Mouse (Mus musculus) midbrain, embryonic 14.5 days (tissue): ENCODE measurements at regions not wholly inside any gene's neighbourhood (a gene's known extent, or its start where the extent isn't known, plus 50 kb on each side); places are given as distances from the start of the nearest gene placed in this dataset.
A peak's percentile ranks its signal among the peaks of the same experiment; 100 is the strongest.

Experiments
- ATAC-seq: fragments of 200-750 bp; cut with Nextera tagmentation; 2 replicates; pipeline ENCODE4 v1.8.0; 2017; ENCODE audit warnings: moderate number of reproducible peaks, moderate library complexity; ENCODE audit not compliant: low FRiP score, low TSS enrichment
- DNase-seq: peaks from one replicate; pipeline ENCODE4 v3.0.0-alpha.2; 2015
- H3K27ac ChIP-seq: fragments of 300-500 bp; sonication (generic); replicated peaks from 2 replicates; pipeline ENCODE4 v1.5.1; 2014; ENCODE audit warnings: mild to moderate bottlenecking, low read depth, low read length, moderate library complexity
- H3K27me3 ChIP-seq: fragments of 300-500 bp; sonication (generic); 2 replicates; pipeline ENCODE4 v1.6.1; 2014; ENCODE audit warnings: low read length, control low read depth, mixed read lengths; ENCODE audit not compliant: control insufficient read depth, insufficient read depth
- H3K36me3 ChIP-seq: fragments of 300-500 bp; sonication (generic); 2 replicates; pipeline ENCODE4 v1.6.1; 2014; ENCODE audit warnings: low read length, control low read depth; ENCODE audit not compliant: control insufficient read depth, insufficient read depth
- H3K4me1 ChIP-seq: fragments of 300-500 bp; sonication (generic); 2 replicates; pipeline ENCODE4 v1.6.1; 2014; ENCODE audit warnings: mild to moderate bottlenecking, antibody characterized with exemption, low read length, control low read depth; ENCODE audit not compliant: control insufficient read depth, insufficient read depth
- H3K4me2 ChIP-seq: fragments of 300-500 bp; sonication (generic); 2 replicates; pipeline ENCODE4 v1.6.1; 2014; ENCODE audit warnings: mild to moderate bottlenecking, low read length, moderate library complexity
- H3K4me3 ChIP-seq: fragments of 300-500 bp; sonication (generic); replicated peaks from 2 replicates; pipeline ENCODE4 v1.5.1; 2014; ENCODE audit warnings: low read depth, low read length
- H3K9ac ChIP-seq: fragments of 300-500 bp; sonication (generic); replicated peaks from 2 replicates; pipeline ENCODE4 v1.6.1; 2014; ENCODE audit warnings: mild to moderate bottlenecking, low read length, moderate library complexity
- H3K9me3 ChIP-seq: fragments of 300-500 bp; sonication (generic); 2 replicates; pipeline ENCODE4 v1.6.1; 2016; ENCODE audit warnings: low read length, control low read depth, mixed read lengths; ENCODE audit not compliant: control insufficient read depth
- WGBS: fragments of 180-500 bp; shearing (Covaris S2); extraction: QIAGEN DNeasy Blood & Tissue Kit; methylation state at CpG from one replicate; pipeline ENCODE4 v1.1.7; 2014; 5-methylcytosine and 5-hydroxymethylcytosine counted together

GRCm38 (mm10) chr1:77790974-77791373 lies 276.1 kb upstream of the Epha4 start:
- Histone ChIP-seq H3K27me3 (no peaks in the 10 kb centered on the region), H3K9ac (no peak overlapping the region), H3K27ac (no peak overlapping the region), H3K36me3 (no peaks in the 10 kb centered on the region), H3K9me3 (no peaks in the 10 kb centered on the region), H3K4me2 (no peak overlapping the region), H3K4me3 (no peak overlapping the region), H3K4me1 (no peaks in the 10 kb centered on the region)
- no peak for DNase-seq
- 79% methylated on average over 6 of the region's 6 CpGs for WGBS
- no peak for ATAC-seq

GRCm38 (mm10) chr1:77754326-77754725 lies 239.4 kb upstream of the Epha4 start:
- DNase-seq (no peak), ATAC-seq (no peak)
- no peaks in the 10 kb centered on the region for H3K4me1 ChIP-seq
- no peak overlapping the region for H3K9ac ChIP-seq
- no peaks in the 10 kb centered on the region for H3K9me3 ChIP-seq
- WGBS, result 89% methylated on average over 3 of the region's 3 CpGs
- no peaks in the 10 kb centered on the region for H3K27me3 ChIP-seq
- H3K36me3 ChIP-seq, result no peaks in the 10 kb centered on the region
- H3K27ac ChIP-seq, result no peak overlapping the region
- H3K4me3 ChIP-seq, result no peak overlapping the region
- no peak overlapping the region for H3K4me2 ChIP-seq

- H3K4me2 ChIP-seq, result no peak overlapping the region
- H3K9ac ChIP-seq, result no peak overlapping the region
- no peaks in the 10 kb centered on the region for H3K36me3 ChIP-seq
- no peak overlapping the region for H3K4me3 ChIP-seq
- H3K27ac ChIP-seq, result 0 out of 2 replicates have a peak overlapping the region, but pooled peaks have one; percentile 6
- WGBS, result 43% methylated on average over 2 of the region's 2 CpGs
- no peaks in the 10 kb centered on the region for H3K27me3 ChIP-seq
- DNase-seq (peak; percentile 41), ATAC-seq (no peak)
- H3K4me1 ChIP-seq, result 0 out of 2 replicates have a peak, but pooled peaks cover 2% of the 10 kb centered on the region
- no peaks in the 10 kb centered on the region for H3K9me3 ChIP-seq
These were observed 233.9 kb upstream of the Epha4 start for GRCm38 (mm10) chr1:77748483-77749465.

GRCm38 (mm10) chr1:77732099-77732498 lies 217.2 kb upstream of the Epha4 start:
- H3K27ac ChIP-seq, result no peak overlapping the region
- no peak overlapping the region for H3K9ac ChIP-seq
- no peaks in the 10 kb centered on the region for H3K27me3 ChIP-seq
- ATAC-seq (no peak), DNase-seq (peak; percentile 51)
- H3K4me3 ChIP-seq, result no peak overlapping the region
- no peaks in the 10 kb centered on the region for H3K36me3 ChIP-seq
- no peak overlapping the region for H3K4me2 ChIP-seq
- H3K9me3 ChIP-seq, result no peaks in the 10 kb centered on the region
- WGBS, result 59% methylated on average over 10 of the region's 10 CpGs
- H3K4me1 ChIP-seq, result 0 out of 2 replicates have a peak, but pooled peaks cover 4% of the 10 kb centered on the region

- ATAC-seq (no peak), DNase-seq (no peak)
- Histone ChIP-seq H3K36me3 (no peaks in the 10 kb centered on the region), H3K4me1 (0 out of 2 replicates have a peak, but pooled peaks cover 4% of the 10 kb centered on the region), H3K4me2 (no peak overlapping the region), H3K4me3 (no peak overlapping the region), H3K9ac (no peak overlapping the region), H3K27ac (no peak overlapping the region), H3K27me3 (no peaks in the 10 kb centered on the region), H3K9me3 (no peaks in the 10 kb centered on the region)
- 98% methylated on average over 2 of the region's 2 CpGs for WGBS
These were observed 212.7 kb upstream of the Epha4 start for GRCm38 (mm10) chr1:77727561-77727960.

GRCm38 (mm10) chr1:77723246-77723645 lies 208.4 kb upstream of the Epha4 start:
- H3K36me3 ChIP-seq, result no peaks in the 10 kb centered on the region
- H3K4me3 ChIP-seq, result no peak overlapping the region
- ATAC-seq (no peak), DNase-seq (no peak)
- H3K27ac ChIP-seq, result no peak overlapping the region; the same call in 1 of the 2 replicates
- peaks cover 3% of the 10 kb centered on the region; the same call in 1 of the 2 replicates for H3K4me1 ChIP-seq
- H3K4me2 ChIP-seq, result no peak overlapping the region
- H3K9ac ChIP-seq, result no peak overlapping the region
- H3K9me3 ChIP-seq, result no peaks in the 10 kb centered on the region
- 95% methylated on average over 8 of the region's 8 CpGs for WGBS
- no peaks in the 10 kb centered on the region for H3K27me3 ChIP-seq

- no peak overlapping the region for H3K4me2 ChIP-seq
- H3K4me1 ChIP-seq, result peaks cover 3% of the 10 kb centered on the region; the same call in 1 of the 2 replicates
- H3K9ac ChIP-seq, result no peak overlapping the region
- no peak overlapping the region for H3K4me3 ChIP-seq
- no peaks in the 10 kb centered on the region for H3K27me3 ChIP-seq
- ATAC-seq (no peak), DNase-seq (no peak)
- 85% methylated on average over 1 of the region's 1 CpGs for WGBS
- H3K9me3 ChIP-seq, result no peaks in the 10 kb centered on the region
- no peaks in the 10 kb centered on the region for H3K36me3 ChIP-seq
- no peak overlapping the region for H3K27ac ChIP-seq
These were observed 206.0 kb upstream of the Epha4 start for GRCm38 (mm10) chr1:77720859-77721258.

GRCm38 (mm10) chr1:77713001-77713400 lies 198.1 kb upstream of the Epha4 start:
- Histone ChIP-seq H3K4me2 (no peak overlapping the region), H3K36me3 (no peaks in the 10 kb centered on the region), H3K4me3 (no peak overlapping the region), H3K9me3 (no peaks in the 10 kb centered on the region), H3K27ac (no peak overlapping the region), H3K9ac (no peak overlapping the region), H3K27me3 (no peaks in the 10 kb centered on the region), H3K4me1 (peaks cover 10% of the 10 kb centered on the region; the same call in 1 of the 2 replicates)
- DNase-seq (no peak), ATAC-seq (no peak)
- 72% methylated on average over 2 of the region's 2 CpGs for WGBS
